Mouse (Mus musculus) brain, embryonic 14.5 days (tissue): ENCODE results near the gene Ino80d.

Source experiments
- CTCF ChIP-seq: fragments of 200-500 bp; IDR thresholded peaks from 2 replicates; pipeline ENCODE4 v1.5.1; 2012; ENCODE audit warnings: inconsistent platforms, mild to moderate bottlenecking, moderate library complexity, borderline replicate concordance; ENCODE audit not compliant: insufficient read depth, insufficient read length; ENCODE audit errors: extremely low read depth
- POLR2A ChIP-seq: fragments of 200-500 bp; IDR thresholded peaks from 2 replicates; pipeline ENCODE4 v1.6.1; 2012; ENCODE audit warnings: mild to moderate bottlenecking, inconsistent platforms, borderline replicate concordance; ENCODE audit not compliant: poor library complexity, insufficient read depth, insufficient read length, severe bottlenecking; ENCODE audit errors: extremely low read depth

GRCm38 (mm10) chr1:62956526-62956925, 157.9 kb downstream of the Ino80d start:
- no peak for TF ChIP-seq POLR2A
- no peak for TF ChIP-seq CTCF
